Mouse (Mus musculus) spleen, postnatal 4 days (tissue): ENCODE data around the gene Parm1.

Experiments used
- DNase-seq, 2 experiments: peaks; one replicate each; pipeline ENCODE4 v3.0.0; 2022; ENCODE audit warnings: low spot score in 2 of 2

Parm1 gene

GRCm38 (mm10) chr5:91653061-91653915 is 135.9 kb downstream of the Parm1 start:
- no peak for DNase-seq

DNA sequence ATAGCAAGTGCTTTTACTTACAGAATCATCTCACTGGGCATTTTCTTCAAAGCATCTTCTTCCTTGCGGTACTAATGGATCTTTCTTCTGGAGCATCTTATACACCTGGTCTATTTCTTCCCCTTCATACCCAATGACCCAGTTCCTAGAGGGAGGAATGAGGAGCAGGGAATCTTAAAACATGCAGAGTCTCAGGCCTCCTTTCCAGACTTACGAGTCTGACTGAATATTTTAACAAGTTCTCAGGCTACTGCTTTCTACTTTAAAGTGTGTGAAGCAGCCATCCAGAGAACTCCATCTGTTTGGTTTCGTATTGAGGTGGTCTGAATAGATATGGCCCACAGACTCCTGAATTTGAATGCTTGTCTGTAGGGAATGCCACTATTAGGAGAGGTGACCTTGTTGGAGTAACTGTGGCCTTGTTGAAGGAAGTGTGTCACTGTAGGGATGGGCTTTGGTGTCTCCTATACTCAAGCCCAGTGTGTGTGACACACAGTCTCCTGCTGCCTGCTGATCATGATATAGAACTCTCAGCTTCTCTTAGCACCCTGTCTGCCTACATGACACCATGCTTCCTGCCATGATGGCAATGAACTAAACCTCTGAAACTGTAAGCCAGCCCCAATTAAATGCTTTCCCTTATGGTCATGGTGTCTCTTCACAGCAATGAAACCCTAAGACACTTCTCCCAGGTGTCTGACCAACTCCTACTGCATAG is 137.1 kb downstream of the Parm1 start:
- no peak for DNase-seq

DNA sequence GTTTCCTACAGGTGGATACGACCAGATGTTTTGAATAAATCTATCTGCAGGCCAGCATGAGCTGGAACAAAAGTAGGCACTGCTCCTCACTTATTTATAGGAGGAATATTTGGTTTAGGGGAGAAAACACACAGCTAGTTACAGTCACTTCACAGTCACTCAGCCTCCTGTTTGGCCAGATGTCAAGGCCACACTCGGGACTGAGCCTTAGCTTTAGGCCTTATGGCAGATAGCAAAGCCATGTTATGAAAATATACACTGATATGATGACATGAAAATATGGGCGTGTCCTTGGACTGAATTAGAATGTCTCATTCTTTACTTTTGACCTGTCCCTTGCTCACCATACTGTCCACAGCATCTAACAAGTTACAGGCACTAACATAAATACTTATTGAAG is 137.8 kb downstream of the Parm1 start:
- no peak for DNase-seq

- DNase-seq: no peak
Observed at GRCm38 (mm10) chr5:91662715-91663114, 145.3 kb downstream of the Parm1 start.

DNA sequence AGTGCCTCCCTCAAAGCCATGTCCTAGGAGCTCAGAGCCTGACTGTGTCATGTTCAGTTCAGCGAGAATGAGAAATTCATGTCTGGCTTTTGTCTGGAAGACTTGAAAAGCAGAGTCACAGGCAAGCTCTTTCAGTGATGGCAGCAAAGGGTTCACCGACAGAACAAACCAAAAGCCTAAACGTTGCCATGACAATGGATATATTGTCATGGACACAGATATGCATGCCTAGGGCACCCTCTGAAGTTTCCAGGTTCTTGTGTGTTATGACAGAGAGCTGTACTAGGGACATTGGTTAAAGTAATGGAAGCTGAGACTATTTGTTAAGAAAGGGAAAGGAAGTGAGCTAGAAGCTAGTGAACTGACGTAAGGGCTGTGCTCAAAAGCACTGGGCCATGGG is 149.7 kb downstream of the Parm1 start:
- DNase-seq: no peak

- no peak for DNase-seq
Observed at GRCm38 (mm10) chr5:91669235-91669634, 151.8 kb downstream of the Parm1 start.
